Mouse (Mus musculus): Measurements from ENCODE around the gene Xrcc1.

GRCm38 (mm10) chr7:24534301-24534700, 11.8 kb upstream of the Xrcc1 start:
- TF ChIP-seq CTCF (IDR thresholded peaks at IDR 0.05; ENCODE audit: control insufficient read depth, insufficient read depth, low read length), result no peak
- no peak for TF ChIP-seq POLR2A (IDR thresholded peaks at IDR 0.05; ENCODE audit: borderline replicate concordance, control insufficient read depth, low read depth, low read length)
